16 mouse cellular contexts compared by ENCODE assay signal in the genomic region with DNA sequence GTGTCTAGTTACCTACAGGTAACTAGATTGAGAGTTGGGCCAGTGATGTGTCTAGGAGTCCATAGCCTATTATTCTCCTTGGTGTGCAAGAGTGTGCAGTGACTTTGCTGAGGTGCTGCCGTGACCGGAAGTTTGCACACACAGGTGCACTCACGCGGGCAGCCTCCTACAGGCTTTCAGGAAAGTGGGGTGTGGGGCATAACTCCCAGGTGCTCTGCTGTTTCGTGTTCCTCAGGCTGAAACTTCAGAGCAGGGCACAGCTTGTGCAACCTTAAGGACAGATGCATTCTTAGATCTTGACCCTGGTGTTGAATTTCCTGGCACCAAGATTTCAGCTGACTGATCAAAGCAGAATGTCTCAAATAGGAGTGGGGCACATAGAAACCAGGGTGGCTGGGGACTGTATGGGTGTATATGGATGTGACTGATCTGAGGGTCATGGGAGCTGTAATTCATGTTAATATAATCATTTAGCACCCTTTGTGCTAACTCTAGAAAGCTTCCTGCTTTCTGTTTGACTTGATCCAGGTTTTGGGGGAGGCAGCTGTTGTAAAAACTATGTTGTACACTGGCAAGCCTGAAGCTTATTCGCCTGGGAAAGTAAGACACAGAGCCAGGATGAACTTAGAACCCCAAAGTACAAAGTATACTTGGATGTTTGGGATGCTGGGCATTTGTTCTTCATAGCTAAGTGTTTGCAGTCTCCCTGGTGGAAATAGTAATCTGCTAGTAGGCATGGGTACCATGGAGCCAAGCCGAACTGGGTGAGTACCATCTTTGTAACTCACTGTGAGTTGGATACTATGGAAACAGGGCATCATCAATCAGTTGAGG.
DNase-seq lines count a peak whose midpoint lies in the region; ATAC-seq and TF ChIP-seq lines count a peak whose summit lies in the region.
"Had no signal": no experiment of that assay in that cellular context is flagged by ENCODE, and none has a peak within 500 bp of the region (broad histone marks: within the 10 kb centered on the region; RNA-seq: fewer than 3 reads in every experiment).

No protein-coding gene starts in this region.

- peaks cover 66 to 70% of the 10 kb centered on the region in 2 experiments for H3K4me1 ChIP-seq in liver, embryonic 14.5 days (replicated peaks; ENCODE audit: control insufficient read depth in 2 of 2, insufficient read depth in 2 of 2, low read length in 1 of 2)

- intact Hi-C loops in left cerebral cortex, postnatal 14 days (cut with DNase I), result no loop called here

- peak overlapping the region; percentile 88 for H3K4me2 ChIP-seq in liver, embryonic 14.5 days (ENCODE audit: low read depth)
- H3K4me2 ChIP-seq: heart, embryonic 12.5 days; limb, embryonic 15.5 days; midbrain, embryonic 11.5 days had no signal

- ATAC-seq in liver, embryonic 14.5 days (ENCODE audit: insufficient read depth), result no peak
- ATAC-seq: forebrain, embryonic 16.5 days had no signal

- no peaks in the 10 kb centered on the region for H3K27me3 ChIP-seq in liver, embryonic 14.5 days (ENCODE audit: control insufficient read depth, insufficient read depth, low read length)
- H3K27me3 ChIP-seq: heart, embryonic 12.5 days; limb, embryonic 15.5 days had no signal

- peak overlapping the region; percentile 83; the same call in 1 of the 2 replicates for H3K9ac ChIP-seq in liver, embryonic 14.5 days (replicated peaks)
- H3K9ac ChIP-seq: heart, embryonic 12.5 days; limb, embryonic 15.5 days had no signal

- peak; percentile 57 for DNase-seq in kidney, adult 9 months
- DNase-seq in kidney, adult 11 months, result no peak
- DNase-seq in induced T-regulatory cell, adult 2 months (ENCODE audit: low read depth), result peak; percentile 30
- DNase-seq in liver, embryonic 14.5 days (ENCODE audit: low read depth in 3 of 3, low spot score in 3 of 3), result no peak
- peak; percentile 24 to 49 for DNase-seq in thymus, postnatal 36 days
- DNase-seq in left cerebral cortex, postnatal 14 days (ENCODE audit: low spot score in 2 of 2), result no peak
- DNase-seq in embryo, embryonic 10.5 days (ENCODE audit: low spot score), result no peak
- DNase-seq: adrenal gland, postnatal 36 days; cerebellum, postnatal 10 days; gastrocnemius, postnatal 14 days; retina, postnatal 1 day had no signal

- no peaks in the 10 kb centered on the region for H3K36me3 ChIP-seq in liver, embryonic 14.5 days (replicated peaks; ENCODE audit: control insufficient read depth, insufficient read depth, low read depth)
- H3K36me3 ChIP-seq: heart, embryonic 12.5 days; limb, embryonic 15.5 days had no signal

- TF ChIP-seq CTCF in liver, embryonic 14.5 days (IDR thresholded peaks at IDR 0.05; ENCODE audit: low read depth), result no peak

- H3K27ac ChIP-seq in liver, embryonic 14.5 days, result peak overlapping the region; percentile 97
- H3K27ac ChIP-seq: limb, embryonic 15.5 days had no signal

- 82% methylated on average over 7 of the region's 7 CpGs for WGBS in liver, embryonic 14.5 days (ENCODE audit: insufficient replicate concordance)

- TF ChIP-seq EP300 in liver, embryonic 14.5 days (IDR thresholded peaks at IDR 0.05; ENCODE audit: low read depth), result no peak

- no peaks in the 10 kb centered on the region for H3K9me3 ChIP-seq in liver, embryonic 14.5 days (ENCODE audit: control insufficient read depth, low read length)
- H3K9me3 ChIP-seq: heart, embryonic 12.5 days; limb, embryonic 15.5 days had no signal

- H3K4me3 ChIP-seq in liver, embryonic 14.5 days (ENCODE audit: insufficient read depth in 1 of 2, low read depth in 2 of 2, low read length in 2 of 2), result no peak overlapping the region
- H3K4me3 ChIP-seq: heart, embryonic 12.5 days; limb, embryonic 15.5 days; myocyte had no signal

Comparison
In these comparisons a context has a peak if more than half of its experiments do, and no peak if none do; other contexts are left out.
1. DNase-seq: peak in kidney, adult 9 months (single experiment), induced T-regulatory cell, adult 2 months (single experiment) and thymus, postnatal 36 days (2 of 2); none in kidney, adult 11 months (single experiment), liver, embryonic 14.5 days (0 of 3), left cerebral cortex, postnatal 14 days (0 of 2) and embryo, embryonic 10.5 days (single experiment).